Mouse (Mus musculus) liver, embryonic 14.5 days (tissue): ENCODE measurements around the gene Crebrf.

Experiments used
- CTCF ChIP-seq: IDR thresholded peaks from 2 replicates; pipeline ENCODE4 v1.5.1; 2016; ENCODE audit warnings: antibody characterized with exemption, low read depth, control low read depth
- EP300 ChIP-seq: IDR thresholded peaks from 2 replicates; pipeline ENCODE4 v1.6.1; 2016; ENCODE audit warnings: antibody characterized with exemption, low read depth

GRCm38 (mm10) chr17:26742581-26742980, 27.1 kb downstream of the Crebrf start:
- TF ChIP-seq CTCF (no peak), EP300 (no peak)
